Mouse (Mus musculus): ENCODE measurements around the gene Mcat. TPM values are rescaled to one million over a fixed set of nuclear protein-coding genes. Genes with fewer than 3 reads are reported as not detected.
A peak's percentile ranks its signal among the peaks of the same experiment; 100 is the strongest.

The Mcat gene
- total RNA-seq, 2 experiments from 2014 or later, result 3.4 to 13.2 TPM

- ATAC-seq (replicated peaks; ENCODE audit: low FRiP score, poor library complexity, severe bottlenecking), result peak; percentile 74
Measured at GRCm38 (mm10) chr15:83583419-83584156, 20.0 kb upstream of the Mcat start.

GRCm38 (mm10) chr15:83582931-83583330 lies 19.3 kb upstream of the Mcat start:
- ATAC-seq (replicated peaks; ENCODE audit: low FRiP score, poor library complexity, severe bottlenecking), result no peak

- no peak for ATAC-seq (replicated peaks; ENCODE audit: low FRiP score, poor library complexity, severe bottlenecking)
Measured at GRCm38 (mm10) chr15:83576651-83577050, 13.1 kb upstream of the Mcat start.

- no peak for ATAC-seq (replicated peaks; ENCODE audit: low FRiP score, poor library complexity, severe bottlenecking)
Measured at GRCm38 (mm10) chr15:83575543-83575942, 12.0 kb upstream of the Mcat start.

- no peak for ATAC-seq (replicated peaks; ENCODE audit: low FRiP score, poor library complexity, severe bottlenecking)
Measured at GRCm38 (mm10) chr15:83574731-83575351, 11.3 kb upstream of the Mcat start.

- no peak for ATAC-seq (replicated peaks; ENCODE audit: low FRiP score, poor library complexity, severe bottlenecking)
Measured at GRCm38 (mm10) chr15:83573606-83574005, 10.0 kb upstream of the Mcat start.

GRCm38 (mm10) chr15:83572132-83572531 lies 8.5 kb upstream of the Mcat start:
- ATAC-seq (replicated peaks; ENCODE audit: low FRiP score, poor library complexity, severe bottlenecking), result no peak

GRCm38 (mm10) chr15:83571636-83572035 lies 8.0 kb upstream of the Mcat start:
- no peak for ATAC-seq (replicated peaks; ENCODE audit: low FRiP score, poor library complexity, severe bottlenecking)

GRCm38 (mm10) chr15:83570641-83571040 lies 7.1 kb upstream of the Mcat start:
- peak; percentile 60; the same call in 1 of the 2 replicates for ATAC-seq (replicated peaks; ENCODE audit: low FRiP score, poor library complexity, severe bottlenecking)

- ATAC-seq (replicated peaks; ENCODE audit: low FRiP score, poor library complexity, severe bottlenecking), result no peak
Measured at GRCm38 (mm10) chr15:83569682-83570081, 6.1 kb upstream of the Mcat start.

GRCm38 (mm10) chr15:83568544-83568943 lies 5.0 kb upstream of the Mcat start:
- no peak for ATAC-seq (replicated peaks; ENCODE audit: low FRiP score, poor library complexity, severe bottlenecking)

- ATAC-seq (replicated peaks; ENCODE audit: low FRiP score, poor library complexity, severe bottlenecking), result no peak
Measured at GRCm38 (mm10) chr15:83567728-83568127, 4.1 kb upstream of the Mcat start.

GRCm38 (mm10) chr15:83566006-83566405 lies 2.4 kb upstream of the Mcat start:
- ATAC-seq (replicated peaks; ENCODE audit: low FRiP score, poor library complexity, severe bottlenecking), result no peak

- peak; percentile 71 for ATAC-seq (replicated peaks; ENCODE audit: low FRiP score, poor library complexity, severe bottlenecking)
Measured at GRCm38 (mm10) chr15:83565434-83565833, 1.8 kb upstream of the Mcat start.

GRCm38 (mm10) chr15:83563857-83564651 lies 467 bp upstream of the Mcat start:
- ATAC-seq (replicated peaks; ENCODE audit: low FRiP score, poor library complexity, severe bottlenecking), result peak; percentile 62

- peak; percentile 46 for ATAC-seq (replicated peaks; ENCODE audit: low FRiP score, poor library complexity, severe bottlenecking)
Measured at GRCm38 (mm10) chr15:83562626-83563270, 839 bp downstream of the Mcat start.

- no peak for ATAC-seq (replicated peaks; ENCODE audit: low FRiP score, poor library complexity, severe bottlenecking)
Measured at GRCm38 (mm10) chr15:83560941-83561477, 2.6 kb downstream of the Mcat start.

- peak; percentile 95 for ATAC-seq (replicated peaks; ENCODE audit: low FRiP score, poor library complexity, severe bottlenecking)
Measured at GRCm38 (mm10) chr15:83555161-83555974, 8.2 kb downstream of the Mcat start.

- ATAC-seq (replicated peaks; ENCODE audit: low FRiP score, poor library complexity, severe bottlenecking), result no peak
Measured at GRCm38 (mm10) chr15:83553831-83554230, 9.8 kb downstream of the Mcat start.
